Mouse (Mus musculus) thymus, postnatal 10 days (tissue): ENCODE results near the gene Fam155a.
"Not testable (repeated sequence)": the region's sequence is repeated elsewhere in the genome, so short reads cannot be mapped to it uniquely, and the experiment has no call there.

Experiments used
- DNase-seq, 2 experiments: peaks; one replicate each; pipeline ENCODE4 v3.0.0; 2021; ENCODE audit warnings: low spot score in 2 of 2

The Fam155a gene

GRCm38 (mm10) chr8:9660014-9660413, 110.9 kb downstream of the Fam155a start:
- DNase-seq: not testable (repeated sequence)

GRCm38 (mm10) chr8:9656901-9657300, 114.1 kb downstream of the Fam155a start:
- DNase-seq: no peak

- DNase-seq: no peak
These were observed 116.1 kb downstream of the Fam155a start for GRCm38 (mm10) chr8:9654826-9655225.

GRCm38 (mm10) chr8:9653643-9654042, 117.3 kb downstream of the Fam155a start:
- DNase-seq: no peak

GRCm38 (mm10) chr8:9638162-9638561, 132.8 kb downstream of the Fam155a start:
- no peak for DNase-seq

- DNase-seq: no peak
These were observed 135.7 kb downstream of the Fam155a start for GRCm38 (mm10) chr8:9635240-9635639.

GRCm38 (mm10) chr8:9607086-9607701, 163.8 kb downstream of the Fam155a start:
- no peak for DNase-seq

- no peak for DNase-seq
These were observed 175.0 kb downstream of the Fam155a start for GRCm38 (mm10) chr8:9596003-9596402.

- no peak for DNase-seq
These were observed 189.1 kb downstream of the Fam155a start for GRCm38 (mm10) chr8:9581836-9582235.

- no peak for DNase-seq
These were observed 190.8 kb downstream of the Fam155a start for GRCm38 (mm10) chr8:9580192-9580591.

GRCm38 (mm10) chr8:9571977-9572376, 199.0 kb downstream of the Fam155a start:
- DNase-seq: no peak

GRCm38 (mm10) chr8:9569516-9570170, 201.3 kb downstream of the Fam155a start:
- DNase-seq: no peak

GRCm38 (mm10) chr8:9549199-9549598, 221.8 kb downstream of the Fam155a start:
- no peak for DNase-seq

- DNase-seq: no peak
These were observed 223.4 kb downstream of the Fam155a start for GRCm38 (mm10) chr8:9547558-9547954.

GRCm38 (mm10) chr8:9546919-9547557, 223.9 kb downstream of the Fam155a start:
- DNase-seq: no peak

GRCm38 (mm10) chr8:9546429-9546828, 224.5 kb downstream of the Fam155a start:
- no peak for DNase-seq

- no peak for DNase-seq
These were observed 225.3 kb downstream of the Fam155a start for GRCm38 (mm10) chr8:9545665-9546064.

- DNase-seq: no peak
These were observed 235.1 kb downstream of the Fam155a start for GRCm38 (mm10) chr8:9535730-9536372.

- no peak for DNase-seq
These were observed 244.4 kb downstream of the Fam155a start for GRCm38 (mm10) chr8:9526515-9526914.

GRCm38 (mm10) chr8:9521577-9521976, 249.4 kb downstream of the Fam155a start:
- no peak for DNase-seq

GRCm38 (mm10) chr8:9500751-9501150, 270.2 kb downstream of the Fam155a start:
- DNase-seq: no peak

GRCm38 (mm10) chr8:9494225-9494598, 276.7 kb downstream of the Fam155a start:
- no peak for DNase-seq
